Mouse (Mus musculus) intestine, embryonic 15.5 days (tissue): ENCODE measurements around the gene Popdc3. TPM values are rescaled to one million over a fixed set of nuclear protein-coding genes. Genes with fewer than 3 reads are reported as not detected.

ENCODE experiments used
- ATAC-seq: fragments of 200-750 bp; cut with Nextera tagmentation; 2 replicates; pipeline ENCODE4 v1.8.0; 2017; ENCODE audit warnings: moderate TSS enrichment, moderate library complexity
- H3K27ac ChIP-seq: fragments of 300-500 bp; sonication (generic); 2 replicates; pipeline ENCODE4 v1.5.1; 2015; ENCODE audit warnings: mild to moderate bottlenecking, inconsistent platforms
- H3K27me3 ChIP-seq: fragments of 300-500 bp; sonication (generic); replicated peaks from 2 replicates; pipeline ENCODE4 v1.6.1; 2015; ENCODE audit warnings: inconsistent platforms
- H3K36me3 ChIP-seq: fragments of 300-500 bp; sonication (generic); 2 replicates; pipeline ENCODE4 v1.6.1; 2015; ENCODE audit warnings: inconsistent platforms
- H3K4me1 ChIP-seq: fragments of 300-500 bp; sonication (generic); replicated peaks from 2 replicates; pipeline ENCODE4 v1.6.1; 2015; ENCODE audit warnings: inconsistent platforms
- H3K4me2 ChIP-seq: fragments of 300-500 bp; sonication (generic); replicated peaks from 2 replicates; pipeline ENCODE4 v1.6.1; 2015; ENCODE audit warnings: mild to moderate bottlenecking, inconsistent platforms
- H3K4me3 ChIP-seq: fragments of 300-500 bp; sonication (generic); replicated peaks from 2 replicates; pipeline ENCODE4 v1.5.1; 2015; ENCODE audit warnings: inconsistent platforms
- H3K9ac ChIP-seq: fragments of 300-500 bp; sonication (generic); 2 replicates; pipeline ENCODE4 v1.6.1; 2015; ENCODE audit warnings: inconsistent platforms
- H3K9me3 ChIP-seq: fragments of 300-500 bp; sonication (generic); 2 replicates; pipeline ENCODE4 v1.6.1; 2016; ENCODE audit warnings: inconsistent platforms
- WGBS: fragments of 180-500 bp; shearing (Covaris S2); methylation state at CpG from one replicate; pipeline ENCODE4 v1.1.7; 2015; 5-methylcytosine and 5-hydroxymethylcytosine counted together
- polyA plus RNA-seq: library from polyadenylated mRNA; unstranded; fragments of >200 nt; fragmentation: Nextera tagmentation; extraction: Ambion mirVana; gene quantifications from 2 replicates; pipeline ENCODE4 v1.2.1, GENCODE M21; 2015

The Popdc3 gene
- polyA plus RNA-seq, 1 experiment from 2014 or later, result 0.55 TPM

DNA sequence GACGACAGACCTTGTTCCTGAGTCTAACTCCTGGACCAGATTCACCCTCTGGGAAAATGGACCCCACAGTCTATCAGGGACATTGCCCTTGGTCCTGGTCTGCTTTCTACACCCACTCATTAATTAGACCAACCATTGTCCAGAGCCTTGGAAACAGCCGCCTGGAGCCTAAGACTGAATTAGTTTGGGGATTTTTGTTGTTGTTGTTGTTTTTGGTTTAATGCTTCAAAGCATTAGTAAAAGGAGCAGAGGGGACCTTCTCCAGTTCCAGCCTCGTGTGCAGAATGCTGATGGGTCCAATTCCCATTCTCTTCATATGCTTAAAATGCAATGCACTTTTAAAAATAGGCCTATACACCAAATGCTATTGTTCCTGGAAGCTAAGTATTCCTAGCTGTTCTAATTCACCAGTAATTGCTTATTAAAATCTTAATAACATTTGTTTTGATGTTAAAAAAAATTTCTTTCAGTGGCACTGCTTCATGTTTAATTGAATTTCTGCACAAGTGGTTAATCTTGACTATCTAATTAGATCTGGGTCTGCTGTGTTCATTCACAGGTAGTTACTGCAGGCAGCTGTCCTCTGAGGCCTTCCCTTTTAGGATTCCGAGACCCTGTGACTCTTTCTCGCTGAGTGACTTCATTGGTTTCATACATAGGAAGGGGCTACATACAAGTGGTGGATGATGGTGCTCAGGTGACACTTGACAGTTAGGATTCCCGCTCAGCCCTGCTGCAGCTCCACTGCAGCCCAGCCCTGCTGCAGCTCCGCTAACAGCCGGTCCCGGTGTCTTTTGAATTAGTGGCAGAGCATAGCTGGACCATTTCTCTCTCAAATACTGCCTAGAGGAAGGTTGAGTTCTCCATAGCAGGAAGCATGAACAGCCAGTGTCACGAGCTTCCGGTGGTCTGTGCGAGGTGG, 25.9 kb upstream of the Popdc3 start:
- Histone ChIP-seq H3K27ac (no peak overlapping the region), H3K27me3 (no peaks in the 10 kb centered on the region), H3K36me3 (peaks cover 21% of the 10 kb centered on the region; the same call in 1 of the 2 replicates), H3K4me3 (no peak overlapping the region), H3K4me1 (no peaks in the 10 kb centered on the region), H3K9me3 (no peaks in the 10 kb centered on the region), H3K4me2 (no peak overlapping the region), H3K9ac (no peak overlapping the region)
- ATAC-seq, result no peak
- WGBS, result 89% methylated on average over 12 of the region's 12 CpGs

DNA sequence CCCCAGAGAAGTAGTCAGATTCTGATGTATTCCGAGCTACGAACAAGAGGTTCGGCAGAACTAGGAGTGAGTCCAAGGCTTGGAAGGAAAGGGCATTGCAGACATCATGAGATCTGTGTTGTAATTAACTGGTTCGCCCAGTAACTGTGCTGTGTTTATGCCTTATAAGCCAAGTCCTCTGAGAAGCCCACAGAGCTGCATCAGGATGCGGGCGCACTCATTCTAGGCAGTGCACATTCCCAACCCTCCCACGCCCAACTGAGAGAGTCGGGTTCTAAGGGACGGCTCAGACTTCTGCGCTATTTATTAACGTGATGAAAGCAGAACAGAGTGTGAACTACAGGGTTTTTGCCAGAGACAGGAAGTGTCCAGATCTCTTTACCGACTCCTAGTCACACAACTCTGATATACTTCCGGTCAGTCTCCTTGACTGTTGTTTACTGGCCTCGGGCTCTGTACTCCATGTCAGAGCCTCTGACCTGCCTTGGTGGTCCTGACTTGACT, 23.3 kb upstream of the Popdc3 start:
- no peak overlapping the region for H3K27ac ChIP-seq
- H3K4me3 ChIP-seq, result no peak overlapping the region
- no peaks in the 10 kb centered on the region for H3K4me1 ChIP-seq
- H3K9me3 ChIP-seq, result no peaks in the 10 kb centered on the region
- H3K27me3 ChIP-seq, result no peaks in the 10 kb centered on the region
- H3K36me3 ChIP-seq, result peaks cover 38% of the 10 kb centered on the region
- 88% methylated on average over 14 of the region's 14 CpGs for WGBS
- H3K9ac ChIP-seq, result no peak overlapping the region
- no peak for ATAC-seq
- H3K4me2 ChIP-seq, result no peak overlapping the region

DNA sequence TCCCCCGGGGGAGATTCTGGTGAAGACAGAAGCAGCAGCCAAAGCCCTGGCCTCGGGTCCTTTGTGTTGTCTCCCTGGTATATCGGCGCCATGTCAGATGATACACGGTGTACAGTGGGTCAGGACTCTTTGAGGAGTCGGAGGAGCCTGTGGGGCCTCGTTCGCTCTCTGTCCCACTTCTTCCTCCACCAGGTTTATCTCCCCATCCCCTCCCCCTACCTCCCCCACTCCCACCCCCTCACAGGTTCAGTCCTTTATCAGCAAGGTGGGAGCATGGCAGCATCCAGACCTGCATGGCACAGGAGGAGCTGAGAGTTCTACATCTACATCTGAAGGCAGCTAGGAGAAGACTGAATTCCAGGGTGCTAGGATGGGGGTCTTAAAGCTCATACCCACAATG, 12.0 kb upstream of the Popdc3 start:
- Histone ChIP-seq H3K27me3 (no peaks in the 10 kb centered on the region), H3K4me2 (no peak overlapping the region), H3K9ac (no peak overlapping the region), H3K4me3 (no peak overlapping the region), H3K9me3 (no peaks in the 10 kb centered on the region), H3K36me3 (no peaks in the 10 kb centered on the region), H3K4me1 (no peaks in the 10 kb centered on the region), H3K27ac (no peak overlapping the region)
- WGBS, result 88% methylated on average over 8 of the region's 8 CpGs
- no peak for ATAC-seq

DNA sequence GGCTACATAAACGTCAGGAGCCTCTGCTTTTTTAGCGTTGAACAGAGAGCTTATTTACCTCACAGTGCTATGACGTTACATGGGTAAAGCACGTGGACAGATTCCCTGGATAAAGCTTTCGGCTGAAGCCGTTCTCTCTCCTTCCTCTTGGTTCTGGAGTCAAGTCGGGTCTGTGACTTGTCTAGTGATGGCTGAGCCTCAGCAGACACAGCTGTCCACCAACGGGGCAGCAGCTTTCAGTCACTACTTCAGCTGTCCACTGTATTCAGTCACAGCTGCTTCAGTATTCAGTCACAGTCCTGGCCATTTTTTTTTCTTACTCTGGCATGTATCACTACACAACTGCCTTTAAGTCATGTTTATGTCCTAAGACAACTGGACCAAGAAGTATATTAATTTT, 4.0 kb upstream of the Popdc3 start:
- Histone ChIP-seq H3K9ac (no peak overlapping the region), H3K4me1 (no peaks in the 10 kb centered on the region), H3K27me3 (no peaks in the 10 kb centered on the region), H3K4me3 (no peak overlapping the region), H3K9me3 (no peaks in the 10 kb centered on the region), H3K36me3 (no peaks in the 10 kb centered on the region), H3K27ac (no peak overlapping the region), H3K4me2 (no peak overlapping the region)
- WGBS, result 66% methylated on average over 8 of the region's 8 CpGs
- no peak for ATAC-seq

DNA sequence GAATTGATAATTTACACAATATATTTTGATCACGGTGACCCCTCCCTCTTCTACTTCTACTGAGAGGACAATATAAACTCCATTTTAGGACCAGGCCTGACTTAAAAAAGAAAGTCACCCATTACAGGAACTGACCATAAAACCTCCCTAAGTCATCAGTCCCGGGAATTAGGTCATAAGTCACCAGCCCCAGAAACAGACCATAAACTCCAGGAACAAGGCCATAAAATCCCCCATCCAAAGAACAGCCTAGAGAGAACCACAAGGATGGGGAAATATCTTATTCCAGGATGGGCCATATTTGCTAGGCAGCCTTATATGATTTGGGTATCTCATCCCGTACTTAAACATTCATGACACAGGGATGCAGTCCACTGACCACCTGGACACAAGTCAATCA, 3.6 kb upstream of the Popdc3 start:
- no peak overlapping the region for H3K9ac ChIP-seq
- no peak overlapping the region for H3K4me2 ChIP-seq
- H3K9me3 ChIP-seq, result no peaks in the 10 kb centered on the region
- H3K4me1 ChIP-seq, result no peaks in the 10 kb centered on the region
- no peak overlapping the region for H3K4me3 ChIP-seq
- 74% methylated on average over 3 of the region's 3 CpGs for WGBS
- H3K36me3 ChIP-seq, result no peaks in the 10 kb centered on the region
- H3K27ac ChIP-seq, result no peak overlapping the region
- no peaks in the 10 kb centered on the region for H3K27me3 ChIP-seq
- ATAC-seq, result no peak

DNA sequence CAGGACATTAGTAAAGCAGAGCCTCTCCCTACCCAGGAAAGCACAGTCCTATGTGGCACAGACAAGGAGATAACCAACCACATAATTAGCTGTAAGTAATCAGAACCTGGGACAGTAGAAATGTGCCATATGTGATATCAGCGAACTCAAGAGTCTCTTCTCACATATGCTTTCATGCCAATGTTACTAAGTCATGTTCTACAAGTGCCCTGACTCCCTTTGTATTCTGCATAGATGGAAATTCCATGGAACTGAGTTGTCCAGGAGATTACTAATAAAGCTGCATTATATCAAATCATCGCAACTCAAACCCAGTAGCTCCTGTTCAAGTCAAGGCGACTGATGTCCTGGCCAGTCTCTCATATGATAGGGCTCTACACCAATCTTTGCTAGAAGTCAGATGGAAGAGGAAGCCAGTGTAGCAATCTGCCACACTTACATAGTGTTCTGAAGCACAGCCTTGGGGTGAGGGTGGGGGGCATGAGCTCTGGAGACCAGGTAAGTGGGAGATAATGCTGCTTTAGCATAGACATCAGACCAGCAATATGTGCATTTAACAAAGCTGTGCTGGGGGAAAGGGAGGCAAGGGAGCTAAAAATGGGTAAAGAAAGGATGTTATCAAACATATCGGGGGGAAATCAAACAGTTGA, 2.9 kb downstream of the Popdc3 start:
- 89% methylated on average over 4 of the region's 4 CpGs for WGBS
- no peaks in the 10 kb centered on the region for H3K9me3 ChIP-seq
- no peak overlapping the region for H3K4me3 ChIP-seq
- no peaks in the 10 kb centered on the region for H3K4me1 ChIP-seq
- H3K36me3 ChIP-seq, result no peaks in the 10 kb centered on the region
- no peaks in the 10 kb centered on the region for H3K27me3 ChIP-seq
- H3K9ac ChIP-seq, result no peak overlapping the region
- no peak for ATAC-seq
- no peak overlapping the region for H3K27ac ChIP-seq
- no peak overlapping the region for H3K4me2 ChIP-seq

DNA sequence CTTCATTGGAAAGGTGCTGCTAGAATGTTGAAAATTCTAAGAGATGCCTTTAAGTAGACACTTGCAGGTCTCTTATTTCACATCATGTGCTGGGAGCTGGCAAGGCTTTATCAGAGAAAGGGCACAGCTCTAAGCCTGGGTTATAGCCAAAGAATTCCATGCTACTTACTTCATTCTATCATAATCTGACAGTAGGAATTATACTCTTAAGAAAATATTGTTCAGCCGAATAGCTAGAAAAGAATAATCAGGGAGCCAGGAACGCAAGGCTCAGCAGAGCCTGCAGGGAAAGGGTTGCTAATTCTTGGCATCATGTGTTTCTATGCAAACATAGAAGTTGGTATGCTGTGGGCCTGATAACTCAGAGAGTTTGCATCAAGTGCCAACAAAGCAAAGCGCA, 3.4 kb downstream of the Popdc3 start:
- H3K27me3 ChIP-seq, result no peaks in the 10 kb centered on the region
- H3K27ac ChIP-seq, result no peak overlapping the region
- H3K4me2 ChIP-seq, result no peak overlapping the region
- H3K9ac ChIP-seq, result no peak overlapping the region
- ATAC-seq, result no peak
- WGBS, result 80% methylated on average over 3 of the region's 3 CpGs
- H3K4me3 ChIP-seq, result no peak overlapping the region
- H3K4me1 ChIP-seq, result no peaks in the 10 kb centered on the region
- no peaks in the 10 kb centered on the region for H3K36me3 ChIP-seq
- H3K9me3 ChIP-seq, result no peaks in the 10 kb centered on the region

DNA sequence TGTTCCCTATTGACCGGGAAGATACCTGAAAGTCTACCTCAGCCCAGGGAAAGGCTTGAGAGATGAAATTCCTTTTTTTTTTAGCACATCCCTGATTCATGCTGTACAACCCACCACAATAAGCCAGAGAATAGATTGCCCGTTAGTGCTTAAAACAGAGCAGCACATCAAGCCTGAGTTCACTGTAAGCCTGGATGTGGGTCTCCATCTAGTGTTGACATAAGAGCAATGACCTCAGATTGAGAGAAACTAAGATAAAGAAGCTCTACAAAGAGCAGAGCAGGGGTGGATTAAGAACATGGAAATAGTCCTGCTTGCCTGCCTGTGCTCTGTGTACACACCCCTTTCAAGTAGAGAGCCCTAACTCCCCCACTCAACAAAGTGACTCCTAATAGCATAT, 7.6 kb downstream of the Popdc3 start:
- 91% methylated on average over 2 of the region's 2 CpGs for WGBS
- Histone ChIP-seq H3K36me3 (no peaks in the 10 kb centered on the region), H3K4me3 (no peak overlapping the region), H3K9me3 (no peaks in the 10 kb centered on the region), H3K27ac (no peak overlapping the region), H3K4me2 (no peak overlapping the region), H3K9ac (no peak overlapping the region), H3K4me1 (no peaks in the 10 kb centered on the region), H3K27me3 (no peaks in the 10 kb centered on the region)
- ATAC-seq, result no peak

DNA sequence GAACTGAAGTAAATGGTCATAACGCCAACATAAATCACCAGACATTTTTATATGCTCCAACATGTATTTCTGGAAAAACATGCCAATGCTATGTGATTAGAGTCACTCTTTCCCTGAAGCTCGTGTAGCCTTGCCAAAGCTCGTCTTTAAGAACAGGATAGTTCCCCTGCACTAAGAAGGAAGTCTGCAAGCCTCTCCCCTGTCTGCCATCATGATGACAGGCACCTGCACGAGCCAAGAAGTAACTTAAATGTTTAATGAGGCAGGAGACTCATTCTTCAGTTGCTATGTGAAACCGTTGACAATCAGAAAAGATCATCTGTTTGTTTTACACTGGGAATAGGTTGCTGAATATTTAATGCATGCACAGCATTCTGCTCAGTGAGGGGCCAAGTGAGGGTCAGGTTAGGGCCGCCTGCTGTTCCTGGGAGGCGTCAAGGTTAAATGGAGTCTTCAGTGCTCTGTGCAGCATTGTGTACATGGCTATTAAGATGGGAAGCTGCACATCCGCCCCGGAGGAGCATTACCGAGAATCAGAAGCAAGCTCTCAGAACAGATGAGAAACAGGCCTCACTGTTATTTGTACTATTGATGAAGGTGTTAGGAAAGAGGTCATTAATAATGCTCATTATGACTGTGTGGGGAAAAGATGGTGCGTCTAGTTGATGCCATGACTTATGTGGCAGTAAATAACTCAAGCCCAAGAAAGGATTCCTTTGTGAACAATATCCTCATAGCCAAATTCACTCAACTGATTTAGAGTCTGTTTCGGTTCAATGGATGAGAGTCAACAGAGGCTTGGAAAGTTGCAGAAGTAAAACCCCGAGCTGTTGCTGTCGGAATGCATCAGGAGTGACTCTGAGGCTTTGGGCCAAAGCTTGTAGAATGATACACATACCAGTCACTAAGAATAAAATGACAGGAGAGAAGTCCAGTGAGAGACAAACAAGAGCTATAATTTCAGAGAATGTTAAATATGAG, 15.7 kb downstream of the Popdc3 start:
- no peak overlapping the region for H3K4me2 ChIP-seq
- no peak for ATAC-seq
- no peaks in the 10 kb centered on the region for H3K4me1 ChIP-seq
- WGBS, result 38% methylated on average over 14 of the region's 14 CpGs
- no peaks in the 10 kb centered on the region for H3K27me3 ChIP-seq
- H3K9ac ChIP-seq, result no peak overlapping the region
- H3K4me3 ChIP-seq, result no peak overlapping the region
- no peak overlapping the region for H3K27ac ChIP-seq
- H3K36me3 ChIP-seq, result no peaks in the 10 kb centered on the region
- no peaks in the 10 kb centered on the region for H3K9me3 ChIP-seq

DNA sequence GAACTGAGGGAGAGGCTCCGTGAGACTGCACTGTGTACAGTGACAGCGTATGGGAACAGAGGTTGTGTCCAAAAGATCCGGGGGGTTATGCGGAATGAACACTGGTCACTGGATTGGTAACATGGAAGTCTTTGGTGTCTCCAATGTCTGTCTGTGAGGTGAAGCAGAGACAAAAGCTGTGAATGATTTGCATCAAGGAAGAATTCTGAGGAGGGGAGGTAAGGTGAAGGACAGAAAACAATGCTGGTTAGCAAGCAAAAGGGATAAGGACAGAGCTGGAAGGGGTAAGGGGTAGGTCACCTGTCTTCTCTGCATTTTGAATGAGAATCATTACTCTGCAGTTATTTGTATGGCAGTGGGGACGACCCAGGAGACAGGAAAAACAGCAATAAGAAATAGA, 16.6 kb downstream of the Popdc3 start:
- WGBS, result 77% methylated on average over 5 of the region's 5 CpGs
- H3K9me3 ChIP-seq, result no peaks in the 10 kb centered on the region
- no peak overlapping the region for H3K4me2 ChIP-seq
- ATAC-seq, result no peak
- H3K4me3 ChIP-seq, result no peak overlapping the region
- no peak overlapping the region for H3K9ac ChIP-seq
- H3K4me1 ChIP-seq, result no peaks in the 10 kb centered on the region
- H3K27me3 ChIP-seq, result no peaks in the 10 kb centered on the region
- H3K27ac ChIP-seq, result no peak overlapping the region
- H3K36me3 ChIP-seq, result no peaks in the 10 kb centered on the region

DNA sequence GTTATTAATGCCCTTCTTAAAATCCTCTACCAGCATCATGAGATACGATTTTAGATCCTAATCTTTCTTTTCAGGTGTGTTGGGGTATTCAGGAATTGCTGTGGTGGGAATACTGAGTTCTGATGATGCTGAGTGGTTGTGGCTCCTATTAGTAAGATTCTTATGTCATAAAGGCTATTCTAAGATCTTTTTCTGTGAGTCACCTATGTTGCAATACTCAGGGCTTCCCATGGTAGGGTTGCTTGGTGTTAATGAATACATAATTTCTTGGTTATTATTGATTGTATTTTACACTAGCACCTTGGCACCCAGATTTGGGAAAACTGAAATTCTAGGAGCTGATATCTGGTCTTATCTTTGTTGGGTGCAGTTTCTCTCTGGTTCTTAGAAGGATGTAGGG, 26.7 kb downstream of the Popdc3 start:
- 57% methylated on average over 1 of the region's 1 CpGs for WGBS
- H3K36me3 ChIP-seq, result no peaks in the 10 kb centered on the region
- H3K27ac ChIP-seq, result no peak overlapping the region
- H3K9ac ChIP-seq, result no peak overlapping the region
- ATAC-seq, result no peak
- H3K4me2 ChIP-seq, result no peak overlapping the region
- no peaks in the 10 kb centered on the region for H3K4me1 ChIP-seq
- no peaks in the 10 kb centered on the region for H3K27me3 ChIP-seq
- no peak overlapping the region for H3K4me3 ChIP-seq
- no peaks in the 10 kb centered on the region for H3K9me3 ChIP-seq

DNA sequence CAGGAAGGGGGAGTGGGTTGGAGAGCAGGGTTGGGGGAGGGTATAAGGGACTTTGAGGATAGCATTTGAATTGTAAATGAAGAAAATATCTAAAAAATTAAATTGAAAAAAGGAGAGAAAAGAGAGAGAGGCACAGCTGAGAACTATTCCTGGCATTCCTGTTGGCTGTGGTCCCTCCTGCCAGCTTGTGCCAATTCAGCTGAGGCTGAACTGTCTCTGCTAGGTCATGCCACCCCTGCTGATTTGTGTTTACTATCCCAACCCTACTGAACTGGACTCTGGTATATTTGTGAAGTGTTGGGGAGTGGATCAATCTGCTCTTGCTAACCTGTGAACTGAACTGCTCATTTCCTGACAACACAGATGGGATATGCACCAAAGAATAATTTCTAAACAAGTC, 32.3 kb downstream of the Popdc3 start:
- no peaks in the 10 kb centered on the region for H3K9me3 ChIP-seq
- no peaks in the 10 kb centered on the region for H3K4me1 ChIP-seq
- no peaks in the 10 kb centered on the region for H3K36me3 ChIP-seq
- no peak overlapping the region for H3K9ac ChIP-seq
- no peak overlapping the region for H3K4me2 ChIP-seq
- H3K27me3 ChIP-seq, result no peaks in the 10 kb centered on the region
- no peak overlapping the region for H3K4me3 ChIP-seq
- no peak for ATAC-seq
- H3K27ac ChIP-seq, result no peak overlapping the region
